Mouse (Mus musculus) hindbrain, embryonic 10.5 days (tissue): ENCODE data around the gene Gcnt4. TPM values are rescaled to one million over a fixed set of nuclear protein-coding genes. Genes with fewer than 3 reads are reported as not detected.
"Not testable (repeated sequence)": the region's sequence is repeated elsewhere in the genome, so short reads cannot be mapped to it uniquely, and the experiment has no call there.

Experiments used
- DNase-seq: peaks from one replicate; pipeline ENCODE4 v3.0.0-alpha.2; 2017; ENCODE audit warnings: low spot score
- H3K27ac ChIP-seq: fragments of 300-500 bp; sonication (generic); 2 replicates; pipeline ENCODE4 v1.5.1; 2016; ENCODE audit warnings: mild to moderate bottlenecking, moderate library complexity
- H3K27me3 ChIP-seq: fragments of 300-500 bp; sonication (generic); 2 replicates; pipeline ENCODE4 v1.6.1; 2016; ENCODE audit warnings: mild to moderate bottlenecking; ENCODE audit not compliant: poor library complexity, insufficient read depth, severe bottlenecking
- H3K36me3 ChIP-seq: fragments of 300-500 bp; sonication (generic); 2 replicates; pipeline ENCODE4 v1.6.1; 2016; ENCODE audit warnings: mild to moderate bottlenecking, moderate library complexity
- H3K4me1 ChIP-seq: fragments of 300-500 bp; sonication (generic); replicated peaks from 2 replicates; pipeline ENCODE4 v1.6.1; 2016; ENCODE audit warnings: mild to moderate bottlenecking
- H3K4me3 ChIP-seq: fragments of 300-500 bp; sonication (generic); 2 replicates; pipeline ENCODE4 v1.5.1; 2016; ENCODE audit warnings: mild to moderate bottlenecking, moderate library complexity
- H3K9me3 ChIP-seq: fragments of 300-500 bp; sonication (generic); 2 replicates; pipeline ENCODE4 v1.6.1; 2016; ENCODE audit warnings: mild to moderate bottlenecking, moderate library complexity
- WGBS: fragments of 180-500 bp; shearing (Covaris S2); methylation state at CpG from one replicate; pipeline ENCODE4 v1.1.7; 2016; 5-methylcytosine and 5-hydroxymethylcytosine counted together
- polyA plus RNA-seq: library from polyadenylated mRNA; unstranded; fragments of >200 nt; fragmentation: Nextera tagmentation; extraction: Ambion mirVana; gene quantifications from 2 replicates; pipeline ENCODE4 v1.2.1, GENCODE M21; 2016

The Gcnt4 gene
- polyA plus RNA-seq, 1 experiment from 2014 or later = 0.29 TPM

- 21% methylated on average over 8 of the region's 8 CpGs for WGBS
- peak; percentile 80 for DNase-seq
These were observed 4.0 kb downstream of the Gcnt4 start for GRCm38 (mm10) chr13:96928432-96929039.

DNA sequence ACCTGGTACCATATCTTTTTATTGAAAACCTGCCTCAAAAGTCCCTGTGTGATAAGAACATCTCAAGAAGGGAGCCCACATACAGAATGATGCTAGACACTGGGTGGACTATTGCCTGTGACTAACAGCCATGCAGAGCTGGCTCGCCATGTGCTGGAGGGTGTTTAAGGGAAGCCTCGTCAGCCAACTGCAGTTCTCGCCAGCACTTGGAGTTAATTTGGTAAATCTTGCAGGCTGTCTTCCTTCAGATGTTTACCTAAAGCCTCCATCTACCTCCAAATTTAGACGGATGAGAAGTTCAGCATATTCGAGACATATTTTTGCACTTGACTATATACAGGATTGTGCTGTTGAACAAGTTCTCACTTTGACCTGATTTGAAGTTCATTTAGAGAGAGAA, 8.3 kb downstream of the Gcnt4 start:
- H3K9me3 ChIP-seq = no peaks in the 10 kb centered on the region
- no peak for DNase-seq
- H3K27me3 ChIP-seq = peaks cover 41% of the 10 kb centered on the region
- H3K4me3 ChIP-seq = no peak overlapping the region
- H3K36me3 ChIP-seq = no peaks in the 10 kb centered on the region
- no peak overlapping the region for H3K27ac ChIP-seq
- H3K4me1 ChIP-seq = peaks cover 33% of the 10 kb centered on the region
- WGBS = 93% methylated on average over 5 of the region's 5 CpGs

More at GRCm38 (mm10) chr13:96928432-96929039, 4.0 kb downstream of the Gcnt4 start:
- no peaks in the 10 kb centered on the region for H3K36me3 ChIP-seq
- peaks cover 82% of the 10 kb centered on the region for H3K27me3 ChIP-seq
- peaks cover 52% of the 10 kb centered on the region for H3K4me1 ChIP-seq
- H3K4me3 ChIP-seq = no peak overlapping the region; the same call in 1 of the 2 replicates
- H3K27ac ChIP-seq = peak overlapping the region; percentile 66; the same call in 1 of the 2 replicates
- no peaks in the 10 kb centered on the region for H3K9me3 ChIP-seq

- WGBS = 84% methylated on average over 8 of the region's 8 CpGs
- Histone ChIP-seq H3K36me3 (no peaks in the 10 kb centered on the region), H3K9me3 (no peaks in the 10 kb centered on the region), H3K4me3 (no peak overlapping the region), H3K27ac (no peak overlapping the region), H3K4me1 (peaks cover 27% of the 10 kb centered on the region), H3K27me3 (peaks cover 35% of the 10 kb centered on the region)
- DNase-seq = no peak
These were observed 8.9 kb downstream of the Gcnt4 start for GRCm38 (mm10) chr13:96933367-96933766.

DNA sequence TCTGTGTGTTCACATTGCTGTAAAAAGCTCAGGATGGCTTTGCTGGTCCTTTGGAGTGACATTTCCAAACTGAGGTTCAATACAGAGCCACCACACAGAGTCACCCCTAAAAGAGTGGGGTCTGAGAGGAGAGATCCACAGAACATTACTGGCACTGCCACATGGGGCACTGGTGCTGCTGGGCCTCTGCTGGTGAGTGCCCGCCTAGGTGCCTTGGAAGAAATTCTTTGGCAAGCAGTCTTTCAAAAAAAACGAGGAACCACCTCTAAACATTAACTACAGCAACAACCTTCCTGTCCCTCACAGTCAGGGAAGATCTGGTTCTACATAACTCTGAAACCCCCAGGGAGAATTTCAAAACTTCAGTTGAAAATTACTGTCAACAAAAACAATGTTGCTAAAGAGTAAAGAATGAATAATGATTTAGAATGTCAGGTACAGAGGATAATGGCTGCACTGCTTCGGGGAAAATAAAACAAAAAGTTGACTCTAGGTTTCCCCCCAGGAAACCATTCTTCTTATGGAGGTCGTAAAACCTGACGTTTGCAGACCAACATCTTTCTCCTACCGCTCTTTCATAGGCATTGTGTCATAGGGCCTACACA, 11.8 kb downstream of the Gcnt4 start:
- no peaks in the 10 kb centered on the region for H3K9me3 ChIP-seq
- no peaks in the 10 kb centered on the region for H3K36me3 ChIP-seq
- H3K27ac ChIP-seq = no peak overlapping the region
- H3K4me1 ChIP-seq = peaks cover 7% of the 10 kb centered on the region; the same call in 1 of the 2 replicates
- no peak overlapping the region for H3K4me3 ChIP-seq
- DNase-seq = no peak
- 76% methylated on average over 6 of the region's 6 CpGs for WGBS
- peaks cover 16% of the 10 kb centered on the region for H3K27me3 ChIP-seq

DNA sequence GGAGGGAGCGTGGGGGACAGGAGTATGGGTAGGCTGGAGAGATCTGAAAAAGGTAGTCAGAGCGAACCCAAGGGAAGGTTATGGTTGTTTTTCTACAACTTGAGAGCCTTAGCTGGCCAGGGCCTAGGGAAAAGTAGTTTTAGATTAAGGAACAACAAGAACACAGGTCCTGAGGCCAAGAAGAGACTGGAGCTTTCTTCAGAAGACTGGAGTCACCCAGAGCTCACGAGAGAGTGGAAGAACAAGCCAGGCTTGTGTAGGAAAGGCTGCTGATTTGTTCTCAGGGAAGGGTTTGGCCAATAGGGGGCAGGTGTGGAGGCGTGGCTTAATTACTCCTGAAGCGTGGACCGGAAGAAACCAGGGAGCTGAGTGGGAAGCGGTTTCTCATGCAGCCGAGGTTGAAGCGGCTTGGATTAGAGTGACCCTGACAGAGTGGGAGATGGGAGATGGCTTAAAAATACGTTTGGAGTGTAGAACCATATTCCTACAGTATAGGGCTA, 12.6 kb downstream of the Gcnt4 start:
- no peak overlapping the region for H3K27ac ChIP-seq
- WGBS = 74% methylated on average over 10 of the region's 10 CpGs
- no peaks in the 10 kb centered on the region for H3K9me3 ChIP-seq
- peaks cover 8% of the 10 kb centered on the region for H3K27me3 ChIP-seq
- DNase-seq = no peak
- H3K4me1 ChIP-seq = peaks cover 3% of the 10 kb centered on the region; the same call in 1 of the 2 replicates
- no peaks in the 10 kb centered on the region for H3K36me3 ChIP-seq
- no peak overlapping the region for H3K4me3 ChIP-seq

DNA sequence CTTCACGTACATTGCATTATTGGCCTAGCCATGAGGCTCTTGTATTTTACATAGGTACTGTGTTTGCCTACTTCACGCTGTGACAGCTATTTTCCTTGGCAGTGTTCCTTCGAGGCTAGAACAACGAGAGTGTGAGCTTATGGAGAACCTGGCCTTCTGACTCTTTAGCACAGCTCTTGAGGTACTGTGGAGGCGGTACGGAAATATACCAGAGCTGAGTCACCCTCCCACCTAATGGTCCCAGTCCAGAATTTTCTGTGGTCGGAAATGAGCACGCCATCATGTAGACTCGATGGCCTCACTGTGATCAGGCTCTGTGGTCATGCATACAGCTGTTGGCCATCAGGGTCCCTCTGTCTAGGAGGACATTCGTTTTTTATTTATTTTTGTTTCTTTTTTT, 15.2 kb downstream of the Gcnt4 start:
- no peak for DNase-seq
- H3K4me3 ChIP-seq = no peak overlapping the region
- H3K36me3 ChIP-seq = no peaks in the 10 kb centered on the region
- 90% methylated on average over 10 of the region's 10 CpGs for WGBS
- H3K4me1 ChIP-seq = peaks cover 3% of the 10 kb centered on the region; the same call in 1 of the 2 replicates
- H3K27ac ChIP-seq = no peak overlapping the region
- no peaks in the 10 kb centered on the region for H3K9me3 ChIP-seq
- H3K27me3 ChIP-seq = no peaks in the 10 kb centered on the region

GRCm38 (mm10) chr13:96941481-96941880, 17.0 kb downstream of the Gcnt4 start:
- not testable (repeated sequence) for H3K4me1 ChIP-seq, H3K9me3 ChIP-seq, H3K27me3 ChIP-seq, H3K27ac ChIP-seq, H3K4me3 ChIP-seq, DNase-seq, H3K36me3 ChIP-seq
- 83% methylated on average over 11 of the region's 11 CpGs for WGBS

- no peaks in the 10 kb centered on the region for H3K27me3 ChIP-seq
- 66% methylated on average over 3 of the region's 3 CpGs for WGBS
- H3K36me3 ChIP-seq = no peaks in the 10 kb centered on the region
- H3K4me3 ChIP-seq = no peak overlapping the region
- no peaks in the 10 kb centered on the region for H3K9me3 ChIP-seq
- no peaks in the 10 kb centered on the region for H3K4me1 ChIP-seq
- H3K27ac ChIP-seq = no peak overlapping the region
- no peak for DNase-seq
These were observed 19.1 kb downstream of the Gcnt4 start for GRCm38 (mm10) chr13:96943571-96943970.

DNA sequence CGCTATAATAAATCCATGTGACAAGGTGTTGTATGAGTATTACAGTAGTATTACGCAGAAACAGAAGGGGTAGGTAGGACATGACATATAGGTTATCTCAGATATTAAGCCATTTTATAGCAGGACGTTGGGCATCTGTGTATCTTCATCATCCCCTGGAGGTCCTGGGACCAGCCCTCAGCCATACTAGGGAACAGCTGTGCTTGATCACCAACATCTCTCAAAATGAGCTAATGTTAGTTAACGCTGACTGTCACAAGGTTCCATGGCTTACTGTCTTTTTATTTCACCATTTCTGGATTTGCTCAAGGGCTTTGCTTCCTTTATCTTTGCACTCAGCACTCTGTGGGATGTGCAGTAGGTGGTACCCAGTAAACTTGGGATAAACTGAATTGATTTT, 21.3 kb downstream of the Gcnt4 start:
- WGBS = 92% methylated on average over 4 of the region's 4 CpGs
- no peak for DNase-seq

DNA sequence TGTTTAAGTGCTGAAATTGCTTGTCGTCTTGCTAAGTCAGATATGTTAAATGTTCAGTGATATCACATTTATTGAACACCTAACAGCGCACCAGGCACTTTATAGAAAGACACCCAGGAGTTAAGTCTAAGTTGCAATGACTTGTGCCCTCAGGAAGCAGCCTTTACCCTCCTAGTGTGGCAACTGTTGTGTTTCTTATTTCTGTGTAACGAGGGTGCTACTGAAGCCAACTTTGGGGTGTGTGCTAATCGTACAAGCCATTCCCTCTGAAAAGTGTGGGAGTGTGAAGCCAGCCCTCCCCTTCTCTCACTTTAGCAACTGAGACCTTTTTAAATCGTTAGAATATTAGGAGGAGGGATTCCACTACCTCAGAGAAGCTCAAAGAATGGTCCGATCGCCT, 23.2 kb downstream of the Gcnt4 start:
- Histone ChIP-seq H3K9me3 (0 out of 2 replicates have a peak, but pooled peaks cover 4% of the 10 kb centered on the region), H3K36me3 (no peaks in the 10 kb centered on the region), H3K27ac (no peak overlapping the region), H3K4me1 (no peaks in the 10 kb centered on the region), H3K4me3 (no peak overlapping the region), H3K27me3 (no peaks in the 10 kb centered on the region)
- WGBS = 87% methylated on average over 7 of the region's 7 CpGs
- no peak for DNase-seq

More for the DNA sequence above, 21.3 kb downstream of the Gcnt4 start:
- no peaks in the 10 kb centered on the region for H3K4me1 ChIP-seq
- no peak overlapping the region for H3K4me3 ChIP-seq
- no peaks in the 10 kb centered on the region for H3K36me3 ChIP-seq
- 0 out of 2 replicates have a peak, but pooled peaks cover 4% of the 10 kb centered on the region for H3K9me3 ChIP-seq
- no peak overlapping the region for H3K27ac ChIP-seq
- H3K27me3 ChIP-seq = no peaks in the 10 kb centered on the region

GRCm38 (mm10) chr13:96951880-96952279, 27.4 kb downstream of the Gcnt4 start:
- 67% methylated on average over 2 of the region's 2 CpGs for WGBS
- Histone ChIP-seq H3K4me3 (no peak overlapping the region), H3K27ac (no peak overlapping the region), H3K27me3 (no peaks in the 10 kb centered on the region), H3K9me3 (0 out of 2 replicates have a peak, but pooled peaks cover 4% of the 10 kb centered on the region), H3K4me1 (no peaks in the 10 kb centered on the region), H3K36me3 (no peaks in the 10 kb centered on the region)
- DNase-seq = no peak

GRCm38 (mm10) chr13:96956466-96956865, 32.0 kb downstream of the Gcnt4 start:
- H3K4me1 ChIP-seq = no peaks in the 10 kb centered on the region
- H3K27ac ChIP-seq = no peak overlapping the region
- no peaks in the 10 kb centered on the region for H3K27me3 ChIP-seq
- no peaks in the 10 kb centered on the region for H3K36me3 ChIP-seq
- no peaks in the 10 kb centered on the region for H3K9me3 ChIP-seq
- WGBS = 93% methylated on average over 6 of the region's 6 CpGs
- H3K4me3 ChIP-seq = no peak overlapping the region
- no peak for DNase-seq

GRCm38 (mm10) chr13:96960019-96960418, 35.5 kb downstream of the Gcnt4 start:
- no peak overlapping the region for H3K27ac ChIP-seq
- no peak for DNase-seq
- H3K4me3 ChIP-seq = no peak overlapping the region
- no peaks in the 10 kb centered on the region for H3K36me3 ChIP-seq
- no peaks in the 10 kb centered on the region for H3K27me3 ChIP-seq
- H3K4me1 ChIP-seq = no peaks in the 10 kb centered on the region
- WGBS = 78% methylated on average over 1 of the region's 1 CpGs
- H3K9me3 ChIP-seq = no peaks in the 10 kb centered on the region
